Mouse (Mus musculus): ENCODE results near the gene Naif1.

GRCm38 (mm10) chr2:32494522-32494921, 44.3 kb downstream of the Naif1 start:
- TF ChIP-seq CTCF (IDR thresholded peaks at IDR 0.05; ENCODE audit: control insufficient read depth, insufficient read depth, insufficient read length) (no peak), FOSL1 (IDR thresholded peaks at IDR 0.05; ENCODE audit: insufficient read depth, low read length, poor library complexity, severe bottlenecking) (no peak), USF1 (IDR thresholded peaks at IDR 0.05; ENCODE audit: low read depth) (no peak), MYOD1 (IDR thresholded peaks at IDR 0.05; ENCODE audit: control insufficient read depth, insufficient read length, low read depth) (no peak)
